Mouse (Mus musculus): ENCODE data around the gene Fam183b.

GRCm38 (mm10) chr11:58849731-58850130 lies 48.0 kb upstream of the Fam183b start:
- TF ChIP-seq GATA1 (IDR thresholded peaks at IDR 0.05; ENCODE audit: low read length): no peak
- TF ChIP-seq TAL1 (IDR thresholded peaks at IDR 0.05; ENCODE audit: low read length): no peak

All from erythroblast, embryonic 14.5 days (primary cell).